Mouse (Mus musculus) liver, embryonic 16.5 days (tissue): ENCODE results near the gene Rpusd3. TPM values are rescaled to one million over a fixed set of nuclear protein-coding genes. Genes with fewer than 3 reads are reported as not detected.

Source experiments
- ATAC-seq: fragments of 200-750 bp; cut with Nextera tagmentation; 2 replicates; pipeline ENCODE4 v1.8.0; 2017; ENCODE audit warnings: low read depth, mild to moderate bottlenecking, moderate number of reproducible peaks, moderate library complexity
- H3K27ac ChIP-seq: fragments of 300-500 bp; sonication (generic); 2 replicates; pipeline ENCODE4 v1.5.1; 2014; ENCODE audit warnings: mild to moderate bottlenecking, low read length
- H3K27me3 ChIP-seq: fragments of 300-500 bp; sonication (generic); 2 replicates; pipeline ENCODE4 v1.6.1; 2014; ENCODE audit warnings: low read depth, low read length, mixed read lengths; ENCODE audit not compliant: control insufficient read depth, insufficient read depth
- H3K36me3 ChIP-seq: fragments of 300-500 bp; sonication (generic); 2 replicates; pipeline ENCODE4 v1.6.1; 2014; ENCODE audit warnings: mild to moderate bottlenecking; ENCODE audit not compliant: control insufficient read depth, insufficient read depth
- H3K4me1 ChIP-seq: fragments of 300-500 bp; sonication (generic); 2 replicates; pipeline ENCODE4 v1.6.1; 2014; ENCODE audit warnings: low read depth, low read length, mixed read lengths; ENCODE audit not compliant: control insufficient read depth
- H3K4me2 ChIP-seq: fragments of 300-500 bp; sonication (generic); 2 replicates; pipeline ENCODE4 v1.6.1; 2014; ENCODE audit warnings: low read depth, low read length, mixed read lengths
- H3K4me3 ChIP-seq: fragments of 300-500 bp; sonication (generic); 2 replicates; pipeline ENCODE4 v1.5.1; 2014; ENCODE audit warnings: low read depth, mild to moderate bottlenecking, low read length
- H3K9ac ChIP-seq: fragments of 300-500 bp; sonication (generic); 2 replicates; pipeline ENCODE4 v1.6.1; 2014; ENCODE audit warnings: low read depth, low read length
- H3K9me3 ChIP-seq: fragments of 300-500 bp; sonication (generic); replicated peaks from 2 replicates; pipeline ENCODE4 v1.6.1; 2016; ENCODE audit warnings: low read length; ENCODE audit not compliant: control insufficient read depth
- WGBS: fragments of 180-500 bp; shearing (Covaris S2); extraction: QIAGEN DNeasy Blood & Tissue Kit; methylation state at CpG from one replicate; pipeline ENCODE4 v1.1.7; 2014; ENCODE audit not compliant: insufficient replicate concordance; 5-methylcytosine and 5-hydroxymethylcytosine counted together
- polyA plus RNA-seq: library from polyadenylated mRNA; unstranded; fragments of >200 nt; fragmentation: Nextera tagmentation; extraction: Ambion mirVana; gene quantifications from 2 replicates; pipeline ENCODE4 v1.2.1, GENCODE M21; 2015

The Rpusd3 gene
- polyA plus RNA-seq, 1 experiment from 2014 or later = 11.8 TPM

GRCm38 (mm10) chr6:113435664-113436205 lies 16.6 kb upstream of the Rpusd3 start, which contains the start of gene Cidec:
Gene Cidec (minus strand): TSS chr6:113435760.
- Histone ChIP-seq H3K27me3 (no peaks in the 10 kb centered on the region), H3K27ac (no peak within 1 kb of the TSS), H3K9me3 (no peaks in the 10 kb centered on the region), H3K9ac (no peak within 1 kb of the TSS), H3K4me2 (no peak within 1 kb of the TSS), H3K4me3 (no peak within 1 kb of the TSS), H3K36me3 (no peaks in the 10 kb centered on the region), H3K4me1 (no peaks in the 10 kb centered on the region)
- 53% methylated on average over 9 of the region's 9 CpGs for WGBS
- no peak for ATAC-seq

GRCm38 (mm10) chr6:113434691-113435090 lies 15.6 kb upstream of the Rpusd3 start:
- H3K36me3 ChIP-seq = no peaks in the 10 kb centered on the region
- ATAC-seq = no peak
- no peak overlapping the region for H3K27ac ChIP-seq
- H3K4me2 ChIP-seq = no peak overlapping the region
- no peaks in the 10 kb centered on the region for H3K9me3 ChIP-seq
- H3K9ac ChIP-seq = no peak overlapping the region
- WGBS = 50% methylated on average over 7 of the region's 7 CpGs
- no peaks in the 10 kb centered on the region for H3K4me1 ChIP-seq
- H3K27me3 ChIP-seq = no peaks in the 10 kb centered on the region
- H3K4me3 ChIP-seq = no peak overlapping the region

GRCm38 (mm10) chr6:113433661-113434060 lies 14.5 kb upstream of the Rpusd3 start:
- Histone ChIP-seq H3K4me2 (no peak overlapping the region), H3K9ac (no peak overlapping the region), H3K27ac (no peak overlapping the region), H3K4me3 (no peak overlapping the region), H3K36me3 (no peaks in the 10 kb centered on the region), H3K9me3 (no peaks in the 10 kb centered on the region), H3K4me1 (no peaks in the 10 kb centered on the region), H3K27me3 (no peaks in the 10 kb centered on the region)
- ATAC-seq = no peak
- WGBS = 48% methylated on average over 3 of the region's 3 CpGs

GRCm38 (mm10) chr6:113431801-113432200 lies 12.7 kb upstream of the Rpusd3 start:
- 49% methylated on average over 3 of the region's 3 CpGs for WGBS
- H3K4me3 ChIP-seq = no peak overlapping the region
- no peak overlapping the region for H3K27ac ChIP-seq
- H3K36me3 ChIP-seq = no peaks in the 10 kb centered on the region
- no peaks in the 10 kb centered on the region for H3K4me1 ChIP-seq
- no peak for ATAC-seq
- H3K27me3 ChIP-seq = no peaks in the 10 kb centered on the region
- no peaks in the 10 kb centered on the region for H3K9me3 ChIP-seq
- no peak overlapping the region for H3K9ac ChIP-seq
- H3K4me2 ChIP-seq = no peak overlapping the region

GRCm38 (mm10) chr6:113430846-113431245 lies 11.7 kb upstream of the Rpusd3 start:
- Histone ChIP-seq H3K27me3 (no peaks in the 10 kb centered on the region), H3K27ac (no peak overlapping the region), H3K4me3 (no peak overlapping the region), H3K9ac (no peak overlapping the region), H3K4me2 (no peak overlapping the region), H3K4me1 (no peaks in the 10 kb centered on the region), H3K9me3 (no peaks in the 10 kb centered on the region), H3K36me3 (no peaks in the 10 kb centered on the region)
- ATAC-seq = no peak
- 51% methylated on average over 3 of the region's 3 CpGs for WGBS

- Histone ChIP-seq H3K4me1 (no peaks in the 10 kb centered on the region), H3K4me3 (no peak overlapping the region), H3K4me2 (no peak overlapping the region), H3K27ac (no peak overlapping the region), H3K27me3 (no peaks in the 10 kb centered on the region), H3K9ac (no peak overlapping the region), H3K9me3 (no peaks in the 10 kb centered on the region), H3K36me3 (no peaks in the 10 kb centered on the region)
- 38% methylated on average over 3 of the region's 3 CpGs for WGBS
- no peak for ATAC-seq
Measured at GRCm38 (mm10) chr6:113429965-113430364, 10.8 kb upstream of the Rpusd3 start.

- H3K4me2 ChIP-seq = no peak overlapping the region
- H3K4me3 ChIP-seq = peak overlapping the region; percentile 3; the same call in 1 of the 2 replicates
- 80% methylated on average over 16 of the region's 16 CpGs for WGBS
- peak; percentile 75 for ATAC-seq
- H3K4me1 ChIP-seq = no peaks in the 10 kb centered on the region
- no peaks in the 10 kb centered on the region for H3K36me3 ChIP-seq
- no peak overlapping the region for H3K27ac ChIP-seq
- no peaks in the 10 kb centered on the region for H3K9me3 ChIP-seq
- no peak overlapping the region for H3K9ac ChIP-seq
- H3K27me3 ChIP-seq = no peaks in the 10 kb centered on the region
Measured at GRCm38 (mm10) chr6:113428006-113428405, 8.9 kb upstream of the Rpusd3 start.

GRCm38 (mm10) chr6:113427397-113427796 lies 8.3 kb upstream of the Rpusd3 start:
- 56% methylated on average over 3 of the region's 3 CpGs for WGBS
- no peak overlapping the region for H3K27ac ChIP-seq
- H3K4me2 ChIP-seq = no peak overlapping the region
- no peak overlapping the region for H3K9ac ChIP-seq
- no peak overlapping the region for H3K4me3 ChIP-seq
- no peaks in the 10 kb centered on the region for H3K9me3 ChIP-seq
- peak; percentile 20; the same call in 1 of the 2 replicates for ATAC-seq
- H3K4me1 ChIP-seq = no peaks in the 10 kb centered on the region
- H3K36me3 ChIP-seq = no peaks in the 10 kb centered on the region
- H3K27me3 ChIP-seq = no peaks in the 10 kb centered on the region

GRCm38 (mm10) chr6:113426696-113427095 lies 7.6 kb upstream of the Rpusd3 start:
- ATAC-seq = no peak
- 70% methylated on average over 4 of the region's 4 CpGs for WGBS
- Histone ChIP-seq H3K27ac (no peak overlapping the region), H3K36me3 (no peaks in the 10 kb centered on the region), H3K9me3 (no peaks in the 10 kb centered on the region), H3K4me2 (no peak overlapping the region), H3K4me3 (no peak overlapping the region), H3K9ac (no peak overlapping the region), H3K4me1 (no peaks in the 10 kb centered on the region), H3K27me3 (no peaks in the 10 kb centered on the region)
